ENCODE assay signal across 13 mouse cellular contexts in genomic region chr2:96475674-96476073, GRCm38 (mm10).
DNase-seq lines count a peak whose midpoint lies in the region; ATAC-seq and TF ChIP-seq lines count a peak whose summit lies in the region.
"Had no signal": no experiment of that assay in that cellular context is flagged by ENCODE, and none has a peak within 500 bp of the region (broad histone marks: within the 10 kb centered on the region; RNA-seq: fewer than 3 reads in every experiment).

No protein-coding gene starts in this region.

- no peaks in the 10 kb centered on the region for H3K9me3 ChIP-seq in forebrain, embryonic 15.5 days
- H3K9me3 ChIP-seq: kidney, embryonic 15.5 days; liver, embryonic 13.5 days had no signal

- H3K36me3 ChIP-seq in forebrain, embryonic 15.5 days = no peaks in the 10 kb centered on the region
- H3K36me3 ChIP-seq: kidney, embryonic 15.5 days; liver, embryonic 13.5 days had no signal

- peak; percentile 38; the same call in 1 of the 2 replicates for ATAC-seq in forebrain, embryonic 15.5 days (replicated peaks)
- no peak for ATAC-seq in erythroblast, adult 5-6 weeks (replicated peaks; ENCODE audit: low FRiP score, poor library complexity, severe bottlenecking)

- 8% methylated on average over 6 of the region's 6 CpGs for WGBS in forebrain, embryonic 15.5 days

- H3K4me2 ChIP-seq in forebrain, embryonic 15.5 days (replicated peaks) = no peak overlapping the region
- H3K4me2 ChIP-seq: kidney, embryonic 15.5 days; liver, embryonic 13.5 days had no signal

- H3K27ac ChIP-seq in layer of hippocampus, adult 2 months = no peak overlapping the region
- H3K27ac ChIP-seq in forebrain, embryonic 15.5 days (replicated peaks) = no peak overlapping the region
- H3K27ac ChIP-seq: kidney, embryonic 15.5 days; liver, embryonic 13.5 days had no signal

- TF ChIP-seq CTCF in layer of hippocampus, adult 2 months (conservative IDR thresholded peaks at IDR 0.05) = no peak
- TF ChIP-seq CTCF in brain, embryonic 14.5 days (IDR thresholded peaks at IDR 0.05; ENCODE audit: borderline replicate concordance, extremely low read depth, insufficient read depth, insufficient read length) = no peak

- DNase-seq in layer of hippocampus, adult 9-11 months = peak; percentile 19
- DNase-seq in layer of hippocampus, adult 2 months (ENCODE audit: low spot score in 2 of 2) = no peak
- peak; percentile 71 for DNase-seq in brain, embryonic 14.5 days (ENCODE audit: low read depth)
- DNase-seq in layer of hippocampus, postnatal 14 days (ENCODE audit: low spot score in 2 of 2) = peak; percentile 13 to 40
- no peak for DNase-seq in heart, postnatal 10 days
- DNase-seq in spleen, postnatal 36 days (ENCODE audit: low spot score in 2 of 2) = no peak
- DNase-seq: heart, adult 18-20 months; heart, postnatal 4 days; liver, embryonic 13.5 days; lung, postnatal 36 days had no signal

- H3K9ac ChIP-seq in forebrain, embryonic 15.5 days (replicated peaks) = no peak overlapping the region
- H3K9ac ChIP-seq: kidney, embryonic 15.5 days; liver, embryonic 13.5 days had no signal

- no peaks in the 10 kb centered on the region for H3K27me3 ChIP-seq in forebrain, embryonic 15.5 days
- H3K27me3 ChIP-seq: kidney, embryonic 15.5 days; liver, embryonic 13.5 days had no signal

- H3K4me1 ChIP-seq in forebrain, embryonic 15.5 days = peaks cover 5% of the 10 kb centered on the region; the same call in 1 of the 2 replicates
- H3K4me1 ChIP-seq: kidney, embryonic 15.5 days; liver, embryonic 13.5 days had no signal

- H3K4me3 ChIP-seq in layer of hippocampus, adult 2 months = no peak overlapping the region
- no peak overlapping the region for H3K4me3 ChIP-seq in forebrain, embryonic 15.5 days
- H3K4me3 ChIP-seq: kidney, embryonic 15.5 days; liver, embryonic 13.5 days had no signal

- TF ChIP-seq POLR2A in brain, embryonic 14.5 days (IDR thresholded peaks at IDR 0.05; ENCODE audit: borderline replicate concordance, extremely low read depth, insufficient read depth, insufficient read length, poor library complexity, severe bottlenecking) = no peak

- intact Hi-C loops in heart, postnatal 10 days (cut with DNase I) = no loop called here

Comparison
In these comparisons a context has a peak if more than half of its experiments do, and no peak if none do; other contexts are left out.
1. DNase-seq: peak in layer of hippocampus, adult 9-11 months (single experiment), brain, embryonic 14.5 days (single experiment) and layer of hippocampus, postnatal 14 days (2 of 2); none in layer of hippocampus, adult 2 months (0 of 2), heart, postnatal 10 days (0 of 2) and spleen, postnatal 36 days (0 of 2).